Mouse (Mus musculus) thymus, adult 18-20 months (tissue): Measurements from ENCODE around the gene Exosc3.

ENCODE experiments used
- DNase-seq, 2 experiments: peaks; one replicate each; pipeline ENCODE4 v3.0.0; 2022; ENCODE audit warnings: mixed read lengths in 2 of 2

The Exosc3 gene

GRCm38 (mm10) chr4:45279981-45280548 lies 62.5 kb downstream of the Exosc3 start:
- no peak for DNase-seq

DNA sequence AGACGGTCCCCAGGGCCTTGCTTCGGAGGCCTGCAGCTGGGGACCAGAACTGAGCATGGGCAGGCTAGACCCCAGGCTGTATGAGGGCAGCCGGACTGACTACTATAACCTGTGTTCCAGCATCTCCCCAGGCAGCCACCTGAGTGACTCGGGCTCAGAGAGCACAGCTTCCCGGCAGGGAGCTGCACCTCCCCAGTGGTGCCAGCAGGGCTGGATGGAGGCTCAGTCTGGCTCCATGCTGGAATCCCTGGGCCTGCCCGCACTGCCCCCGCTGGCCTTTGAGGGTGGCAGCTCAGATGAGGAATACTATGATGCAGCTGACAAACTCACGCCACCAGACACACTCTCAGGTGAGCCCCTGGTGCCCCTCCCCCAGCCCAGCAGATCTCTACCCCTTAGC lies 63.2 kb downstream of the Exosc3 start:
- DNase-seq = no peak

GRCm38 (mm10) chr4:45275770-45276169 lies 66.8 kb downstream of the Exosc3 start:
- DNase-seq = no peak

- no peak for DNase-seq
Observed at GRCm38 (mm10) chr4:45271041-45271452, 71.5 kb downstream of the Exosc3 start.

GRCm38 (mm10) chr4:45267883-45268282 lies 74.6 kb downstream of the Exosc3 start:
- no peak for DNase-seq
